Mouse (Mus musculus): ENCODE data around the gene Tat.

DNA sequence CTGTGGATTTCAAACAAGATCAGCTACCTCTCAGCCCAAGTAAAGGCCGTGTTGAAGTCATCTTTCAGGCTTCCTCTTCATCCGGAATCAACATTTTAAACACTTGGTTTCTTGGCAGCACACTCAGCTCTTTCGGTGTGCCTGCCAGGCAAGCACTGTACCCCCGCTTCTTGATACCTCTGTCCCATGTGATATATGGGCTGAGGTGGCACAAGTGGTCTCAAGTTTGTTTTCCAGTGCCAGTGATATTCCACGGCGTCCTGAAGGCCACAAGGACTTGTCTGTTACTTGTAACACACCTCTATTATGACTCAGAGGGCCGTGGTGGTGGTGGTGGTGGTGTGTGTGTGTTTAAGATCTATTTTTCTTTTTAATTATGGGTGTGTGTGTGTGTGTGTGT lies 44.5 kb upstream of the Tat start:
- no peak for TF ChIP-seq TCF12 (IDR thresholded peaks at IDR 0.05; ENCODE audit: low read depth, low read length)
- TF ChIP-seq SIN3A (IDR thresholded peaks at IDR 0.05; ENCODE audit: low read length): no peak
- TF ChIP-seq EP300 (IDR thresholded peaks at IDR 0.05; ENCODE audit: low read depth in 1 of 2, low read length in 2 of 2): no peak
- no peak for TF ChIP-seq CTCF (IDR thresholded peaks at IDR 0.05 in 2 of 3, conservative IDR thresholded peaks at IDR 0.05 in 1 of 3; ENCODE audit: control insufficient read depth in 1 of 3, insufficient read depth in 1 of 3, low read depth in 2 of 3, low read length in 3 of 3, poor library complexity in 1 of 3, severe bottlenecking in 1 of 3)
- no peak for TF ChIP-seq ELF1 (IDR thresholded peaks at IDR 0.05; ENCODE audit: low read depth, low read length)
- TF ChIP-seq POLR2A (IDR thresholded peaks at IDR 0.05; ENCODE audit: control insufficient read depth in 1 of 2, insufficient read depth in 1 of 2, low read depth in 1 of 2, low read length in 2 of 2, poor library complexity in 1 of 2): no peak
- no peak for TF ChIP-seq USF1 (IDR thresholded peaks at IDR 0.05; ENCODE audit: low read depth, low read length)
- TF ChIP-seq ZNF384 (IDR thresholded peaks at IDR 0.05; ENCODE audit: low read depth, low read length): no peak
- no peak for TF ChIP-seq MAX (IDR thresholded peaks at IDR 0.05; ENCODE audit: low read length)
